Mouse (Mus musculus): Measurements from ENCODE around the gene Akp3. TPM values are rescaled to one million over a fixed set of nuclear protein-coding genes. Genes with fewer than 3 reads are reported as not detected.
A peak's percentile ranks its signal among the peaks of the same experiment; 100 is the strongest.

Gene Akp3
- polyA plus RNA-seq, 1 experiment = not detected

DNA sequence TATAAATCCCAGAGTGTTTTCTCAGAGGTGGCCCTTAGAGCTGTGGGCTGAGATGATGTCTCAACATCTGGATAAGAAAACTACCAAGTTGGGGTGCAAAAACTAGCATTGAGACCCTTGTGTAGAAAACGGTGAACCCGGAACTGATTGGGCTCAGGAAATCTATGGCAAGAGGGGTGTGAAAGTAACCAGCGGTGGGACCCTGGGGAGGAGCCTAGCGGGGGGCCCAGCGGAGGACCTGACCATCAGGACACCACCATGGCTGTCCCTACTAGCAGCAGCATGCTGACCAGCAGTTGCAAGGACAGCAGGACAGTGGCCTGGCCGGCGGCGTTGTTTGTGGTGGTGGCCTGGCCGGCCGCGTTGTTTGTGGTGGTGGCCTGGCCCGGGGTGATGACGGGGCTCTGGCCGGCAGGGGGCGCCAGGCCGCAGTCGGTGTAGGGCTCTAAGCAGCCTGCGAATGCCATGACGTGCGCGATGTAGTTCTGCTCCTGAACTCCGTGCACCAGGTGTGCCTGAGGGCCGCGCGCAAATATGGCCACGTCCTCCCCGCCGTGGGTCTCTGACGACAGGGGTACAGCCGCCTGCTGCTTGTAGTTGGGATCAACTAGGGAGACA is 26.3 kb upstream of the Akp3 start:
- no peak overlapping the region for H3K9ac ChIP-seq (ENCODE audit: low read depth, poor library complexity, severe bottlenecking)
- H3K36me3 ChIP-seq (ENCODE audit: control insufficient read depth, insufficient read depth, low read length, poor library complexity, severe bottlenecking) = no peaks in the 10 kb centered on the region
- TF ChIP-seq EP300 (IDR thresholded peaks at IDR 0.05; ENCODE audit: insufficient read depth, low read depth, low read length) = no peak
- TF ChIP-seq POLR2A (IDR thresholded peaks at IDR 0.05; ENCODE audit: insufficient read depth, low read length) = no peak
- TF ChIP-seq CTCF (IDR thresholded peaks at IDR 0.05; ENCODE audit: low read depth, low read length) = peak; percentile 76
- peak overlapping the region; percentile 33 for H3K4me3 ChIP-seq (ENCODE audit: low read depth, low read length)
- no peaks in the 10 kb centered on the region for H3K4me1 ChIP-seq (ENCODE audit: control insufficient read depth, insufficient read depth, low read length)
- no peaks in the 10 kb centered on the region for H3K27me3 ChIP-seq (ENCODE audit: control insufficient read depth, insufficient read depth, low read length, poor library complexity, severe bottlenecking)
- H3K27ac ChIP-seq (ENCODE audit: insufficient read depth, low read length) = no peak overlapping the region
- no peaks in the 10 kb centered on the region for H3K9me3 ChIP-seq (replicated peaks; ENCODE audit: control insufficient read depth, insufficient read depth, low read length, poor library complexity, severe bottlenecking)

DNA sequence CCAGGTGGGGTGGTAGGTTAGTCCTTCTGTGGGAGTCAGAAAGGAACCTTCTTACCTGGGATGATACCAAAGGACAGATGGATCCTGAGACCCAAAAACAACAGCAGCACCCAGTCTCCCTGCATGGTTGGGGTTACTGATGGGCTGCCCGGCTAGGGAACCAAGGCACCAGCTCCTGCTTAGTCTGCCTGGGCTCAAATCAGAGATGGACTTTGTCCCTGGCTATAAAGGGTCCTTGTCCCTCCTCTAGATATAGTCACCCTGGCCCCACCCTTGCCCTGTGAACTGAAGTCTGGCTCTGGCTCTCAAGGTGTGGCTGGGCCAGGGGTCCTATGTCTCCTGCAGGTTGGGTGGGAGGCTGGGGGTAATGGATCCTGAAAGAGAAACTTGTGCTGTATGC is 23.4 kb upstream of the Akp3 start, which contains the start of gene Alpi:
TSS of gene Alpi (minus strand) at position 196 of the 400 bp plus-strand sequence.
- TF ChIP-seq CTCF (IDR thresholded peaks at IDR 0.05; ENCODE audit: low read depth, low read length) (no peak), POLR2A (IDR thresholded peaks at IDR 0.05; ENCODE audit: insufficient read depth, low read length) (no peak), EP300 (IDR thresholded peaks at IDR 0.05; ENCODE audit: insufficient read depth, low read depth, low read length) (no peak)
- Histone ChIP-seq H3K9me3 (replicated peaks; ENCODE audit: control insufficient read depth, insufficient read depth, low read length, poor library complexity, severe bottlenecking) (no peaks in the 10 kb centered on the region), H3K9ac (ENCODE audit: low read depth, poor library complexity, severe bottlenecking) (no peak within 1 kb of the TSS), H3K27ac (ENCODE audit: insufficient read depth, low read length) (no peak within 1 kb of the TSS), H3K27me3 (ENCODE audit: control insufficient read depth, insufficient read depth, low read length, poor library complexity, severe bottlenecking) (no peaks in the 10 kb centered on the region), H3K36me3 (ENCODE audit: control insufficient read depth, insufficient read depth, low read length, poor library complexity, severe bottlenecking) (no peaks in the 10 kb centered on the region), H3K4me1 (ENCODE audit: control insufficient read depth, insufficient read depth, low read length) (no peaks in the 10 kb centered on the region), H3K4me3 (ENCODE audit: low read depth, low read length) (no peak within 1 kb of the TSS)

- Histone ChIP-seq H3K4me1 (ENCODE audit: control insufficient read depth, insufficient read depth, low read length) (no peaks in the 10 kb centered on the region), H3K36me3 (ENCODE audit: control insufficient read depth, insufficient read depth, low read length, poor library complexity, severe bottlenecking) (no peaks in the 10 kb centered on the region), H3K27me3 (ENCODE audit: control insufficient read depth, insufficient read depth, low read length, poor library complexity, severe bottlenecking) (no peaks in the 10 kb centered on the region), H3K27ac (ENCODE audit: insufficient read depth, low read length) (no peak overlapping the region), H3K4me3 (ENCODE audit: low read depth, low read length) (no peak overlapping the region), H3K9me3 (replicated peaks; ENCODE audit: control insufficient read depth, insufficient read depth, low read length, poor library complexity, severe bottlenecking) (no peaks in the 10 kb centered on the region), H3K9ac (ENCODE audit: low read depth, poor library complexity, severe bottlenecking) (no peak overlapping the region)
- TF ChIP-seq CTCF (IDR thresholded peaks at IDR 0.05; ENCODE audit: low read depth, low read length) (no peak), POLR2A (IDR thresholded peaks at IDR 0.05; ENCODE audit: insufficient read depth, low read length) (no peak), EP300 (IDR thresholded peaks at IDR 0.05; ENCODE audit: insufficient read depth, low read depth, low read length) (no peak)
Observed at GRCm38 (mm10) chr1:87102114-87102513, 22.7 kb upstream of the Akp3 start.

DNA sequence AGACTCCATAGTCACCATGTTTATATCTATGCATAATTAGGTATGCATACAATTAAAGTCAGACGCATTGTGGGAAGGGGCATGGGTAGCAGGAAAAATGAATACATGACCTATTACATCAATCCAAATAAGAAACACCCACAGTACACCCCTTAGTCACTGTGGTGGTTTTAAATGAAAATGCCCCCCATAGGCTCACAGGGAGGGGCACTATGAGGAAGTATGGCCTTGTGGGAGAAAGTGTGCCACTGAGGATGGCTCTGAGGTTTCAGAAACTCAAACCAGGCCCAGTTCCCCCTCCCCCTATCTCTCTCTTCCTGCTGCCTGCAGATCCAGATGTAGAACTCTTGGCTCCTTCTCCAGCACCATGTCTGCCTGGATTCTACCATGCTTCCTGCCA is 20.8 kb upstream of the Akp3 start:
- Histone ChIP-seq H3K36me3 (ENCODE audit: control insufficient read depth, insufficient read depth, low read length, poor library complexity, severe bottlenecking) (no peaks in the 10 kb centered on the region), H3K4me3 (ENCODE audit: low read depth, low read length) (no peak overlapping the region), H3K9ac (ENCODE audit: low read depth, poor library complexity, severe bottlenecking) (no peak overlapping the region), H3K9me3 (replicated peaks; ENCODE audit: control insufficient read depth, insufficient read depth, low read length, poor library complexity, severe bottlenecking) (no peaks in the 10 kb centered on the region), H3K27me3 (ENCODE audit: control insufficient read depth, insufficient read depth, low read length, poor library complexity, severe bottlenecking) (no peaks in the 10 kb centered on the region), H3K27ac (ENCODE audit: insufficient read depth, low read length) (no peak overlapping the region), H3K4me1 (ENCODE audit: control insufficient read depth, insufficient read depth, low read length) (no peaks in the 10 kb centered on the region)
- no peak for TF ChIP-seq CTCF (IDR thresholded peaks at IDR 0.05; ENCODE audit: low read depth, low read length)
- no peak for TF ChIP-seq EP300 (IDR thresholded peaks at IDR 0.05; ENCODE audit: insufficient read depth, low read depth, low read length)
- no peak for TF ChIP-seq POLR2A (IDR thresholded peaks at IDR 0.05; ENCODE audit: insufficient read depth, low read length)

DNA sequence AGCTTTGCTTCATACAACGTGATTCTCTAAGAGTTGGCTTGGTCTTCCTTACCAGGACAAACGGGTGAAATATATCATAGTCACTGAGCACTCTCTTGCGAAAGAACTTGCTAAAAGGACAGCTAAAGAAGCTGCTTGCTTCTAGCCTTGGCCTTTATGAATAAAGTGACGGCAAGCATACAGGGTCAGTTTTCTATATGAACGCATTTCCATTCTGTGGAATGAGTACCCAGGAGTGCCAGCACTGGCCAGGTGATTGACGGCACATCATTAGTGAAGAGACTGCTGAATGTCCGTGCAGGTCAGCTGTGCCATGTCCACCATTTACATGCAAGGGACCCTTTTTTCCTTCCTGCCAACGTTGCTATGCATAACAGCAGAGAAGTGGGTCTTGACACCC is 18.2 kb upstream of the Akp3 start:
- TF ChIP-seq EP300 (IDR thresholded peaks at IDR 0.05; ENCODE audit: insufficient read depth, low read depth, low read length) (no peak), CTCF (IDR thresholded peaks at IDR 0.05; ENCODE audit: low read depth, low read length) (no peak), POLR2A (IDR thresholded peaks at IDR 0.05; ENCODE audit: insufficient read depth, low read length) (no peak)
- Histone ChIP-seq H3K27me3 (ENCODE audit: control insufficient read depth, insufficient read depth, low read length, poor library complexity, severe bottlenecking) (no peaks in the 10 kb centered on the region), H3K4me3 (ENCODE audit: low read depth, low read length) (no peak overlapping the region), H3K9me3 (replicated peaks; ENCODE audit: control insufficient read depth, insufficient read depth, low read length, poor library complexity, severe bottlenecking) (no peaks in the 10 kb centered on the region), H3K9ac (ENCODE audit: low read depth, poor library complexity, severe bottlenecking) (no peak overlapping the region), H3K36me3 (ENCODE audit: control insufficient read depth, insufficient read depth, low read length, poor library complexity, severe bottlenecking) (no peaks in the 10 kb centered on the region), H3K27ac (ENCODE audit: insufficient read depth, low read length) (no peak overlapping the region), H3K4me1 (ENCODE audit: control insufficient read depth, insufficient read depth, low read length) (no peaks in the 10 kb centered on the region)

DNA sequence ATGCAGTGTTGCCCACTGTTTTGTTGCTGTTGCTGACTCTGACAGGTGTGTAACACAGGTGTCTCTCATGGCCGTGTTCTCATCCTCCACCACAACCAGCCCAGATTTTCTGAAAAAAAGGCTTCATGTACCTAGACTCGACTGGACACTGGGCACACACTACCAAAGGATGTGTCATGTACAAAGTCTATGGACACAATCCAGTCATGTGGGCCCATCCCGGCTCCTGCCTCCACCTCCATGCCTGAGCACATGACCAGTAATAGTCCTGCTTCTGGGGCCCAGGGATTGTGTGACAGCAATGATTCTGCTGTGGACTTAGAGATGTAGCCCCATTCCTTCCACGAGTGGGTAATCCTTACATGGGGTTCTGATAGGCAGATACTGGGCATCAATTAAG is 16.2 kb upstream of the Akp3 start:
- Histone ChIP-seq H3K9me3 (replicated peaks; ENCODE audit: control insufficient read depth, insufficient read depth, low read length, poor library complexity, severe bottlenecking) (no peaks in the 10 kb centered on the region), H3K36me3 (ENCODE audit: control insufficient read depth, insufficient read depth, low read length, poor library complexity, severe bottlenecking) (no peaks in the 10 kb centered on the region), H3K4me1 (ENCODE audit: control insufficient read depth, insufficient read depth, low read length) (no peaks in the 10 kb centered on the region), H3K9ac (ENCODE audit: low read depth, poor library complexity, severe bottlenecking) (no peak overlapping the region), H3K27me3 (ENCODE audit: control insufficient read depth, insufficient read depth, low read length, poor library complexity, severe bottlenecking) (no peaks in the 10 kb centered on the region), H3K4me3 (ENCODE audit: low read depth, low read length) (no peak overlapping the region), H3K27ac (ENCODE audit: insufficient read depth, low read length) (no peak overlapping the region)
- TF ChIP-seq CTCF (IDR thresholded peaks at IDR 0.05; ENCODE audit: low read depth, low read length) (no peak), EP300 (IDR thresholded peaks at IDR 0.05; ENCODE audit: insufficient read depth, low read depth, low read length) (no peak), POLR2A (IDR thresholded peaks at IDR 0.05; ENCODE audit: insufficient read depth, low read length) (no peak)
